In genomic region chr7:65421451-65421850, GRCm38 (mm10) we compare ENCODE assay signal across 8 mouse cellular contexts.
DNase-seq lines count a peak whose midpoint lies in the region; ATAC-seq lines count a peak whose summit lies in the region.

No protein-coding gene starts in this region.

- no peaks in the 10 kb centered on the region for H3K9me3 ChIP-seq in embryonic facial prominence, embryonic 15.5 days (replicated peaks)

- peak; percentile 24; the same call in 1 of the 2 replicates for ATAC-seq in embryonic facial prominence, embryonic 15.5 days (ENCODE audit: insufficient number of reproducible peaks, low FRiP score, low TSS enrichment, low read depth)
- peak; percentile 46 to 53; a peak in 3 of 4 replicates for ATAC-seq in hematopoietic stem cell, adult 5-6 weeks (replicated peaks in 1 of 2; ENCODE audit: insufficient read depth in 1 of 2, low FRiP score in 2 of 2, low TSS enrichment in 1 of 2, low read depth in 1 of 2, poor library complexity in 2 of 2, severe bottlenecking in 2 of 2)
- peak; percentile 79 for ATAC-seq in megakaryocyte progenitor cell, adult 5-6 weeks (replicated peaks; ENCODE audit: poor library complexity)

- no peaks in the 10 kb centered on the region for H3K27me3 ChIP-seq in embryonic facial prominence, embryonic 15.5 days

- H3K9ac ChIP-seq in embryonic facial prominence, embryonic 15.5 days = no peak overlapping the region

- no peak overlapping the region for H3K27ac ChIP-seq in embryonic facial prominence, embryonic 15.5 days (replicated peaks)

- H3K4me2 ChIP-seq in embryonic facial prominence, embryonic 15.5 days (replicated peaks) = 0 out of 2 replicates have a peak overlapping the region, but pooled peaks have one; percentile 6

- WGBS in embryonic facial prominence, embryonic 15.5 days = 20% methylated on average over 10 of the region's 10 CpGs

- peaks cover 8% of the 10 kb centered on the region; the same call in 1 of the 2 replicates for H3K4me1 ChIP-seq in embryonic facial prominence, embryonic 15.5 days

- no peak overlapping the region for H3K4me3 ChIP-seq in embryonic facial prominence, embryonic 15.5 days (replicated peaks)

- peak; percentile 70 for DNase-seq in layer of hippocampus, adult 11-12 months (ENCODE audit: low spot score)
- DNase-seq in layer of hippocampus, adult 9-10 months (ENCODE audit: low spot score) = no peak
- DNase-seq in layer of hippocampus, postnatal 36 days = peak; percentile 35 to 49
- DNase-seq in telencephalon, adult 2 months (ENCODE audit: low read depth, low spot score) = peak; percentile 49
- DNase-seq in adipocyte (ENCODE audit: low spot score) = no peak

- H3K36me3 ChIP-seq in embryonic facial prominence, embryonic 15.5 days = no peaks in the 10 kb centered on the region

Comparison
In these comparisons a context has a peak if more than half of its experiments do, and no peak if none do; other contexts are left out.
1. DNase-seq: peak in layer of hippocampus, adult 11-12 months (single experiment), layer of hippocampus, postnatal 36 days (2 of 2) and telencephalon, adult 2 months (single experiment); none in layer of hippocampus, adult 9-10 months (single experiment) and adipocyte (single experiment).
2. ATAC-seq: peak in every context shown above with its lines; median percentile 79 in megakaryocyte progenitor cell, adult 5-6 weeks; 50 in hematopoietic stem cell, adult 5-6 weeks; 24 in embryonic facial prominence, embryonic 15.5 days.